Mouse (Mus musculus) midbrain, embryonic 15.5 days (tissue): Measurements from ENCODE around the gene Gna12. TPM values are rescaled to one million over a fixed set of nuclear protein-coding genes. Genes with fewer than 3 reads are reported as not detected.

Experiments
- ATAC-seq: fragments of 200-750 bp; cut with Nextera tagmentation; replicated peaks from 2 replicates; pipeline ENCODE4 v1.8.0; 2017; ENCODE audit warnings: moderate TSS enrichment
- H3K27ac ChIP-seq: fragments of 300-500 bp; sonication (generic); 2 replicates; pipeline ENCODE4 v1.5.1; 2015; ENCODE audit warnings: mild to moderate bottlenecking, inconsistent platforms
- H3K27me3 ChIP-seq: fragments of 300-500 bp; sonication (generic); replicated peaks from 2 replicates; pipeline ENCODE4 v1.6.1; 2015; ENCODE audit warnings: inconsistent platforms
- H3K36me3 ChIP-seq: fragments of 300-500 bp; sonication (generic); replicated peaks from 2 replicates; pipeline ENCODE4 v1.6.1; 2015; ENCODE audit warnings: inconsistent platforms
- H3K4me1 ChIP-seq: fragments of 300-500 bp; sonication (generic); 2 replicates; pipeline ENCODE4 v1.6.1; 2015; ENCODE audit warnings: inconsistent platforms
- H3K4me2 ChIP-seq: fragments of 300-500 bp; sonication (generic); 2 replicates; pipeline ENCODE4 v1.6.1; 2015; ENCODE audit warnings: inconsistent platforms, mild to moderate bottlenecking, moderate library complexity
- H3K4me3 ChIP-seq: fragments of 300-500 bp; sonication (generic); 2 replicates; pipeline ENCODE4 v1.5.1; 2015; ENCODE audit warnings: mild to moderate bottlenecking, inconsistent platforms
- H3K9ac ChIP-seq: fragments of 300-500 bp; sonication (generic); 2 replicates; pipeline ENCODE4 v1.6.1; 2015; ENCODE audit warnings: mild to moderate bottlenecking, inconsistent platforms
- H3K9me3 ChIP-seq: fragments of 300-500 bp; sonication (generic); 2 replicates; pipeline ENCODE4 v1.6.1; 2016; ENCODE audit warnings: inconsistent platforms
- WGBS: fragments of 180-500 bp; shearing (Covaris S2); methylation state at CpG from one replicate; pipeline ENCODE4 v1.1.7; 2015; ENCODE audit warnings: mixed read lengths; 5-methylcytosine and 5-hydroxymethylcytosine counted together
- polyA plus RNA-seq: library from polyadenylated mRNA; unstranded; fragments of >200 nt; fragmentation: Nextera tagmentation; extraction: Ambion mirVana; gene quantifications from 2 replicates; pipeline ENCODE4 v1.2.1, GENCODE M21; 2015

Gene Gna12
- polyA plus RNA-seq, 1 experiment from 2014 or later: 49.8 TPM

DNA sequence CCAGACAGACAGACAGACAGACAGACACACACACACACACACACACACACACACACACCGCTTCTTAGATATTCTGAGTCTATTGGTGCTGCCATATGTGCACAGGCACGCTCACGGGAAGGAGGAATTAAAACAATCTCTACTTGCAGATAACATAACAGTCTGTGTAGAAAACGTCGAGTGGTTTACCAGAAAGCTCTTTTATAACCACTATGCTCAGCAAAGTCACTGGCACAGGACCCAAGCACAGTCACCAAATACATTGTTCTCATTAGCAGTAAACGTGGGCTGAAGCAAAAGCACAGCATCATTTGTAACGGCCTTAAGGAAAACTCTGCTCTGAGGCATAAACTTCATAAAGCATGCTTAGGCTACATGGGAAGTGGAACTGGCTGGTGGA is 6.1 kb downstream of the Gna12 start:
- no peak overlapping the region for H3K4me2 ChIP-seq
- 90% methylated on average over 7 of the region's 7 CpGs for WGBS
- H3K27ac ChIP-seq: no peak overlapping the region
- H3K4me3 ChIP-seq: no peak overlapping the region
- no peaks in the 10 kb centered on the region for H3K36me3 ChIP-seq
- H3K9me3 ChIP-seq: no peaks in the 10 kb centered on the region
- no peak for ATAC-seq
- H3K27me3 ChIP-seq: no peaks in the 10 kb centered on the region
- H3K9ac ChIP-seq: no peak overlapping the region
- H3K4me1 ChIP-seq: peaks cover 48% of the 10 kb centered on the region

DNA sequence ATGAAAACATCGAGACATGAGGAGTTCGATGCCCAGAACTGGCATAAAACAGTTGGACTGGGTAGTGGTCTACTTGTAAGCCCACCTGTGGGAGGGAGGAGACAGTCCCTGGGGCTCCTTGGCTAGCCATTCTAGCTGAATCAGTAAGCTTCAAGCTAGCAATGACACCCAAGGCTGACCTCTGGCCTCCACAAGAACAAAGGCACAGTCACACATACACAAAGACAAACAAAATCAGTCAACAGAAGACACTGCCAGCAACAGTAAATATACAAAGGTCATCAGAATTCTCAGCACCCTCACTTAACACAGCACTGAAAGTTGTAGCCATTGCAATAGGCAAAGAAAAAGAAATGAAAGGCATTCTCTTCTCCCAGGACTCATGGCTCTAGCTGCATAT is 6.8 kb downstream of the Gna12 start:
- no peaks in the 10 kb centered on the region for H3K27me3 ChIP-seq
- no peak overlapping the region for H3K4me2 ChIP-seq
- ATAC-seq: no peak
- H3K9ac ChIP-seq: no peak overlapping the region
- H3K27ac ChIP-seq: no peak overlapping the region
- peaks cover 46% of the 10 kb centered on the region for H3K4me1 ChIP-seq
- H3K9me3 ChIP-seq: no peaks in the 10 kb centered on the region
- no peaks in the 10 kb centered on the region for H3K36me3 ChIP-seq
- WGBS: 97% methylated on average over 2 of the region's 2 CpGs
- H3K4me3 ChIP-seq: no peak overlapping the region

DNA sequence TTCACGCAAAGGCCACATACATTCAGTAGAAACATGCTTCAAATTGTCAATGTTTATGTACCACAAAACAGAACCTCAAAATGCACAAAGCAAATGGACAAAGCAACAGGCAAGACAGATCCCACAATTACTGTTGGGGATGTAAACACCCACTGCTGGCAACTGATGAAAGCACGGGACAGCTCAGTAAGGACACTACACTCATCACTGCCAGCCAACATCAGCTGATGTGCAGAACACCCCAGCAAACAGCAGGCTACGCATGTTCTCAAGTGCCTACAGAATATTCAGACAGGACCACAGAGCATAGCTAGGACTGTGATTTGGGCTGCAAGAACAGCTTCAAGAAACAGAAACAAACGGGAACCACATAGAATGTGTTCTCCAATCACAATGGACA is 8.3 kb downstream of the Gna12 start:
- Histone ChIP-seq H3K36me3 (no peaks in the 10 kb centered on the region), H3K4me3 (no peak overlapping the region), H3K27me3 (no peaks in the 10 kb centered on the region), H3K4me1 (peaks cover 31% of the 10 kb centered on the region), H3K9ac (no peak overlapping the region), H3K27ac (no peak overlapping the region), H3K4me2 (no peak overlapping the region), H3K9me3 (no peaks in the 10 kb centered on the region)
- no peak for ATAC-seq
- 92% methylated on average over 4 of the region's 4 CpGs for WGBS

DNA sequence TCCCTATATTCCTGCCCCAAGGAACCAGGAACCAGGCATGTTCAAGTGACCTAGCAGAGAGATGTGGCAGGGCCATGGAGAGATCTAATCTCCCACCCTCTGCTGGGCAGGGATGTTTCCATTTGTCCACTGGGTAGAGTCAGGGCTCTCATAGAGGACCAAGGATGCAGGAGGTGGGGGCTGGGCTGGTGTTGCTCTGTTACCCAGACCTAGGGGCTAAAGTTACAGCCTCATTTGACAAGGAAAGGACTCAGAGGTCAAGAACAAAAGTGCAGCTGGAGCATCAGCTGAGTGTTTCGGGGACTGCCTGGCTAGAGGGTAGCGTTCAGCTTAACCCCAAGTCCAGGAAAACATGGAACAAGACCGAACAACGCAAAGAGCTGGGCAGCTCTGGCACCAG is 9.7 kb downstream of the Gna12 start:
- Histone ChIP-seq H3K4me3 (no peak overlapping the region), H3K4me1 (peaks cover 21% of the 10 kb centered on the region), H3K9me3 (no peaks in the 10 kb centered on the region), H3K27ac (no peak overlapping the region), H3K4me2 (no peak overlapping the region), H3K36me3 (no peaks in the 10 kb centered on the region), H3K9ac (no peak overlapping the region), H3K27me3 (no peaks in the 10 kb centered on the region)
- WGBS: 89% methylated on average over 4 of the region's 4 CpGs
- no peak for ATAC-seq

DNA sequence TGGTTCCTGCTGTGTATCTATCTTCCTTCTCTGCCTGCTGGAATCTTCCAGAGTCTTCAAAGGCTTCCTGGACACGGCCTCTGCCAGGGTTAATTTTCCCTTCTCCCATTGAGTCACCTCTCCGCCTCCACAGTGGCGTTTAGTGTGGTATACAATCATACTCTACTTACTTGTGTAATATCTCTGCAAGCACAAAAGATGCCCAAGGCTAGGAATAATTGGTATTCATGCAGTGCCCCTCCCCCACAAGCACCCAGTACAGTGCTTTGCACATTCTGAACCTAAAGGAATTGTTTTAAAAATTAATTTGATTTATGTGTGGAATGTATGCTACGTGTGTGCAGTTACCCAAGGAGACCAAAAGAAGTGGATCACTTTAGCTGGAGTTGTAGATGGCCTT is 10.6 kb downstream of the Gna12 start:
- Histone ChIP-seq H3K36me3 (no peaks in the 10 kb centered on the region), H3K9me3 (no peaks in the 10 kb centered on the region), H3K9ac (no peak overlapping the region), H3K27me3 (no peaks in the 10 kb centered on the region), H3K4me3 (no peak overlapping the region), H3K4me1 (peaks cover 31% of the 10 kb centered on the region), H3K4me2 (no peak overlapping the region), H3K27ac (no peak overlapping the region)
- 50% methylated on average over 4 of the region's 4 CpGs for WGBS
- ATAC-seq: no peak

DNA sequence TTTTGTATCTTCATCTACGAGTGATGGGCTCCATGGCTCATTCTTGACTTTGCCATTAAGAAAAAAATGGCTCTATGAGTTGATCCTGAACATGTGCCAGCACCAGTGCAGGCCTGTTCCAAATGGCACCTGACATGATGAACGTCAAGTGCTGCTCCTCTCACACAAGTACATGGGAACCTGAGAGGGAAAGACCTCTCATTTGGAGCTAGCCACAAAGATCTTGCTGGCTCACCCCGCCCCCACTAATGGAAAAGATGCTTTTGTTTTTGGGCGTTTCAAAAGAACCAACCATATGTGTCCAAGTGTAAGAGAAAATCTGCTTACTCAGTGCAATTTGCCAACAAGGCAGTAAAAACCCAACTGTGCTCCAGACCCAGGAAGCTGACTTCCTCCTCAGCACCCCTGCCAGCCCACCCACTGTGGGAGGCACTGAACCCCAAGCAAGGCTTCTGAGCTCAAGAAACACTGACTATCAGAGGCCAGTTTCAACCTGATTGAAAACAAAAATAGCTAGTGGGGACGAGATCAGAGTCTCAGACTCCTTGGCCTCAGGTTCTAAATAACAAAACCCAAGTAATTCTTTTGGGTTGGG is 11.7 kb downstream of the Gna12 start:
- H3K27ac ChIP-seq: no peak overlapping the region
- H3K27me3 ChIP-seq: no peaks in the 10 kb centered on the region
- H3K4me1 ChIP-seq: peaks cover 33% of the 10 kb centered on the region
- 83% methylated on average over 5 of the region's 5 CpGs for WGBS
- H3K9me3 ChIP-seq: no peaks in the 10 kb centered on the region
- no peak overlapping the region for H3K9ac ChIP-seq
- no peak for ATAC-seq
- H3K4me3 ChIP-seq: no peak overlapping the region
- no peaks in the 10 kb centered on the region for H3K36me3 ChIP-seq
- no peak overlapping the region for H3K4me2 ChIP-seq

DNA sequence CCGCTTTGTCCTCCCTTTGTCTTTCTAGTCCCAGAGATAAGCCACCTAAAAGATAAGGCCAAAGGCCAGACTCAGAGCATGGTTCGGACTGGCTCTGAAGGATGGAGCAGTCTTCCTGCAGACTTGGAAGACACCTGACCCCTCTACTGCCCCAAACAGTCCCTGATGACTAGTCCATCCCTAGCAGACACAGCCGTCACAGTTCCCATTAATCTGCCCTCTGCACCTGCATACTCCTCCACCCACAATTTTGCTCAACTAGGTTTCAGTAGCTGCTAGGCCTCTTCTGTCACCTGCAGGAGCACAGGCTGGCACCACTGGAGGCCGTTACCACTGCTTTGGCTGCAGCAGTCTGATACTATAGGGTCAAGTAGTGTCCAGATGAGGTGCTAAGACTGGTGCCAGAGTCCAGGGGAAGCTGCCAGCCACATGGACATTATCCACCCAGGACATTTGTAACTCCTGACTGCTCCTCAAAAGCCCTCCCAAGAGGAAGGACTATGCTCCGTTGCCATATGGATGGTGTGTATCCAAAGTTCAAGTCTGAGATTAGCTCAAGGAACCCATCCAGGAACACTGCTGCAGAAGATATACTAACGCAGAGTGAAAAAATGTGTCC is 13.2 kb downstream of the Gna12 start:
- Histone ChIP-seq H3K27ac (no peak overlapping the region), H3K4me3 (no peak overlapping the region), H3K4me1 (peaks cover 36% of the 10 kb centered on the region), H3K27me3 (no peaks in the 10 kb centered on the region), H3K4me2 (no peak overlapping the region), H3K9ac (no peak overlapping the region), H3K36me3 (no peaks in the 10 kb centered on the region), H3K9me3 (no peaks in the 10 kb centered on the region)
- ATAC-seq: no peak
- 89% methylated on average over 6 of the region's 6 CpGs for WGBS

DNA sequence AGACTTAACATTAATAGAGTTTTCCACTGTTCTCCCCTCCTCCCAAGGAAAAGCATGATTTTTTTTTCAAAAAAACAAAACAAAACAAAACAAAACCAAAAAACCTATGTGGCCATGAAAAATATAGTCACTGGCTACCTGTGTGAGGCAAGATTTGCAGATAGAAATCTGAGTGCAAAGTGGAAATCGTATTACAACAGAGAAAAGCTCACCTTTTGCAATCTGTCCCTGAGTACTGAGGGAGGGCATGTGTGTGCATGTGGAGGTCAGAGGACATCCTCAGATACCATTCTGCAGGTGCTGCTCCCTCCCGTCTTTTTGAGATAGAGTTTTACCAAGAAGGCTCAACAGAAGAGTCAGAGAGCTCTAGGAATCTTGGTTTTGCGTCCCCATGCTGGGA is 14.2 kb downstream of the Gna12 start:
- H3K27ac ChIP-seq: no peak overlapping the region
- WGBS: 83% methylated on average over 3 of the region's 3 CpGs
- H3K27me3 ChIP-seq: no peaks in the 10 kb centered on the region
- no peaks in the 10 kb centered on the region for H3K36me3 ChIP-seq
- no peaks in the 10 kb centered on the region for H3K9me3 ChIP-seq
- ATAC-seq: no peak
- H3K4me3 ChIP-seq: no peak overlapping the region
- peaks cover 43% of the 10 kb centered on the region for H3K4me1 ChIP-seq
- no peak overlapping the region for H3K9ac ChIP-seq
- no peak overlapping the region for H3K4me2 ChIP-seq

DNA sequence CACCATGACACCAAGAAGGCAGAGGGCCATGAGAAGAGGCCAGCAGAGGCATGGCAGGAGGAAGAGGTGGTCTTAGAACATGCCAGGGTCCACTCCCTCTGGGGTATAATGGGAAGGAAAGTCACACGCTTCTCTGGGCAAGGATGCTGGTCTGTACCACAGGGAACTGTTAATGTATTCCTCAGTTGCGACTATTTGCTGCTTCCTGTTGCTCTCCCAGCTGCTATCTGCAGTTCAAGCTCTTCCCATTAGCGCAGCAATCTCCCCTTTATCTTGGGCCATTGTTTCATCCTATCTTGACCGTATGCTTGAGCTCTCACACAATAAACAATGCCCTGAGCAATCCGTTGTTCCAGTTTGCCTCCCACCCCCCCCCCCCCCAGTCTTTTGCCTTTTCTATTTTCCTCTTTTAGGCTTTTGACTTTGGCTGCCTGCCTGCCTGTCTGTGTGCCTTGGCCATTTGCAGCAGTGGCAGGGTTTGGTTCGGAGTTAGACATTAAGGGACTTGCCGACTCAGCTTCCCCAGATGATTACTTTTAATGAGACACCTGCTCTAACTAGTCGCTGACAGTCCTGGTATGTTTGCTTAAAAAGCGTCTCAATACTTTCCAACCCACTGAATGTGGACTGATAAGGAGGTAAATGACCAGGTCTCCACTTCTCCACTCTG is 15.0 kb downstream of the Gna12 start:
- no peaks in the 10 kb centered on the region for H3K9me3 ChIP-seq
- H3K4me2 ChIP-seq: no peak overlapping the region
- no peak for ATAC-seq
- peaks cover 40% of the 10 kb centered on the region for H3K4me1 ChIP-seq
- peak overlapping the region; percentile 67 for H3K27ac ChIP-seq
- WGBS: 13% methylated on average over 9 of the region's 9 CpGs
- H3K9ac ChIP-seq: no peak overlapping the region
- H3K36me3 ChIP-seq: no peaks in the 10 kb centered on the region
- H3K27me3 ChIP-seq: no peaks in the 10 kb centered on the region
- H3K4me3 ChIP-seq: no peak overlapping the region

DNA sequence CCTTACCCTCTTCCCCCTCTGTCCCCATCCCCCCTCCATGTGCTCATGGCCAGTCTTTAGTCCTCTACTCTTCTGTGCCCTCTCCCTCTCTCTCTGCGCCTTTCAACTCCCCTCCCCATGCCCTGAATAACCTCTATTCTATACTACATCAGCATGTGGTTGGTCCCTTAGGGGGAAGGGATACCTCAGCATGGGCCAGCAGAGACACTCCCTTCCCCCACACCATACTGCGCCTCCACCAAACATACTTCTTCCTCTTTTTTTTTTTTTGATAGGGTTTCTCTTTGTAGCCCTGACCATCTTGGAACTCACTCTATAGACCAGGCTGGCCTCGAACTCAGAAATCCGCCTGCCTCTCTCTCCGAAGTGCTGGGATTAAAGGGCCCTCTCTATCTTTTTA is 15.8 kb downstream of the Gna12 start:
- Histone ChIP-seq H3K4me1 (peaks cover 35% of the 10 kb centered on the region), H3K27ac (no peak overlapping the region)
- no peak for ATAC-seq

DNA sequence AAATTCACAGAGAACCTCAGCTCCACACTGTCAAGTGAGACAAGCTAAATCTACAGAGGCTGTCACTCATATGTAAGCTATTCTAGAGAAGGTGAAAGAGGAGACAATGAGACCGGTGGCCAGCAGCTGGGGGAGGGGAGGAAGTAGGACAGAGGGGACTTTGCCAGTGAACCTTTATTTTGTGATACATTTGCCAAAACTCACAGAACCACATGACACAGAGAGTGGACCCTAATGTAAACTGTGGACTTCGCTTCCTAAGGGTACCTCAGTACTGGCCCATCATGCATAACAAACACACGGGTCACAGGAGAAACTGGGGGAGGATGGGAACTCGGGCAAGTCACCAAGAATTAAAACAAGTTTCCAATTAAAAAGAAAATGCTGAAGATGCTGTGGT is 17.5 kb downstream of the Gna12 start:
- 46% methylated on average over 4 of the region's 4 CpGs for WGBS
- no peak for ATAC-seq
- Histone ChIP-seq H3K4me1 (peaks cover 31% of the 10 kb centered on the region), H3K27ac (no peak overlapping the region), H3K4me2 (no peak overlapping the region), H3K27me3 (no peaks in the 10 kb centered on the region), H3K9ac (no peak overlapping the region), H3K4me3 (no peak overlapping the region), H3K36me3 (no peaks in the 10 kb centered on the region), H3K9me3 (no peaks in the 10 kb centered on the region)

More for the DNA sequence above, 15.8 kb downstream of the Gna12 start:
- no peak overlapping the region for H3K4me2 ChIP-seq
- no peaks in the 10 kb centered on the region for H3K27me3 ChIP-seq
- H3K4me3 ChIP-seq: no peak overlapping the region
- no peaks in the 10 kb centered on the region for H3K36me3 ChIP-seq
- H3K9ac ChIP-seq: no peak overlapping the region
- 65% methylated on average over 5 of the region's 5 CpGs for WGBS
- H3K9me3 ChIP-seq: no peaks in the 10 kb centered on the region

DNA sequence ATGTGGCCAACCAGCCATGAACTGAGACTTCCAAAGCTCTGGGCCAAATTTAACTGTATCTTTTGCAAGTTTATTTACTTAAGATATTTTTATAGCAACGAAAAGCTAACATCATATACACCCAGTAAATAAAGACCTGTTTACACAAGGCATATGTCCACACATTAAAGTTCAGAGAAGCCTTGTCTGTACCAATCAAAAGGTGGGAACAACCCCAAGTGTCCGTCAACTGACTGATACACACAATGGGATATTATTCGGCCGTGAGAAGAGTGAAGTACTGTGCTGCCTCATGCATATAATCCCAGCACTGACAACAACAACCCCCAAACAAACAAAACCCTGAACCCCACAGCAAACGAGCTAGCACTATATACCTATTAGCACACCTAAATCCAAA is 18.2 kb downstream of the Gna12 start:
- Histone ChIP-seq H3K9ac (no peak overlapping the region), H3K4me2 (no peak overlapping the region), H3K4me1 (peaks cover 36% of the 10 kb centered on the region), H3K27me3 (no peaks in the 10 kb centered on the region), H3K9me3 (no peaks in the 10 kb centered on the region), H3K4me3 (no peak overlapping the region), H3K36me3 (no peaks in the 10 kb centered on the region), H3K27ac (no peak overlapping the region)
- 56% methylated on average over 5 of the region's 5 CpGs for WGBS
- ATAC-seq: no peak

DNA sequence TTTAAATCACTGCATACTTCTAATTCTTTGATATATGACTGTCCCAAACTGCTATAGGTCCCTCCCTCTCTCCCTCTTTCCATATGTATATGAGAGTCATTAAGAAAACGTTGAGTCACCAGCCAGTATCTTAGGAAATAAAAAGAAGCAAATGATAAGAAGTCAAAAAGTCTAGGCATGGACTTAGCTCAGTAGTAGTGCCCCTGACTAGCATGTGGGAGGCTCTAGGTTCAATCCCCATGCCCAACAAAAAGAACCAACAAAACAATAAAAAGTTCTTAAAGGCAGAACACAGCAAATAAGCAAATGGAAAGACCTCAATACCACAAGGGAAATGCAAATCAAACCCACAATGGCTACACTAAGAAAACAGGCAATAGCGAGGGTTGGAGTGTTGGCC is 18.8 kb downstream of the Gna12 start:
- Histone ChIP-seq H3K9ac (no peak overlapping the region), H3K27ac (no peak overlapping the region), H3K4me2 (no peak overlapping the region), H3K4me1 (peaks cover 36% of the 10 kb centered on the region), H3K36me3 (no peaks in the 10 kb centered on the region), H3K27me3 (no peaks in the 10 kb centered on the region), H3K4me3 (no peak overlapping the region), H3K9me3 (no peaks in the 10 kb centered on the region)
- 73% methylated on average over 2 of the region's 2 CpGs for WGBS
- ATAC-seq: no peak
